Mouse (Mus musculus) v-Abl transformed pro-B cells (cell line): ENCODE results near the gene Terb2.

ENCODE experiments used
- in situ Hi-C, 2 experiments: fragments of 400-800 bp; cut with MboI; formaldehyde crosslinking; loops; one replicate each; pipeline ENCODE4 v1.15.1; 2025; ENCODE audit not compliant: unreplicated experiment in 2 of 2

Terb2 gene

DNA sequence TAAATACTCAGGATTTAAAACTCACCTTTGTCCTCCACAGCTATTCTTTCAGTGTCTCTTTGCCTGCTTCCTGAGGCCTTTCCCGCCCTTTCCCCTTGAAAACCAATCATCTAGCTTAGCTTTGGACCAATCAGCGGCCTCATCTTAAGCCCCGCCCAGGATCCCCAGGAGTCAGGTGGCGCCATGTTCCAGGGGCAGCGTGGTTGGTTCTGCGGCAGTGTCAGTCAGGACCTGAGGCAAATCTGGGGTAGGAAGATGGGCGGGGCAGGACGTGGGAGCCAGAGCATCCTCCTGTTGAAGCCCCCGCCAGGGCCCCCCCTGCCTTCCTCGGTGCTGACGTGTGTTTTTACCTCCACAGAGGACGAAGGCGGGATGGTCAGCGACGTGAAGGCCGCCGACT is at the start of gene Terb2, which contains the start of gene Patl2:
Terb2 (plus strand) TSS at position 167 of the 400 bp plus-strand sequence.
Patl2 (minus strand) TSS at position 84 of the 400 bp plus-strand sequence.
- in situ Hi-C loops = loop anchor here in 1 of 2 experiments (25.0 kb wide), 1 partner anchor 576 kb away; the partner anchor contains the start of gene Sqor

DNA sequence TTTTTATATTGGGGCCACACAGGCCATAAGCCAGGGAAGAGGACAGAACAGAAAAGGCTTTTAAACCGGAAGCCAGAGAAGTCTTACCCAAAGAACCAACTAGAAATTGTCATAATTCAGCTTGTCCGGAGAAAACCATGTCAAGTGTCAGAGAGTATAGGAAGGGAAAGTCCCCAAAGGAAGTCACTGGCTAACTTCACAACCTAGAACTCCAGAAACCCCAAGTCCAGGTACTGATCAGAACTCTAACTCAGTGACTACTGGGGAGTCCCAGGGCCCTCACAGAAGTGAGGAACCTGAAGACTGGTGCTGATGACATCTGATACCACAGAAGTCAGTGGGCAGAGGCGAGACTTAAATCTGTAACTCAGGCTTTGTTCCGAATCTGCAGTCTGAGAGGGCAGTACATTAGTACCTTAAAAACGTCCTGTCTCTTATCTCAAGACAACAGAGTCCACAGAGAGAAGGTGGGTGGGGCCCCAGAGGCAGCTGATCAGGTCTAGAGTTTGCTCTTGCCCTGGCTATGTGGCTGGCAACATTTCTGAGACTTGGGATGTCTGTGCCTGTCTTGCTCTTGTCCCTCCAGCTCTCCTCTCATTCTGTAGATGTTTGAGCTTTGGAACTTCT is 48.1 kb upstream of the Terb2 start:
- in situ Hi-C loops = no loop called here

DNA sequence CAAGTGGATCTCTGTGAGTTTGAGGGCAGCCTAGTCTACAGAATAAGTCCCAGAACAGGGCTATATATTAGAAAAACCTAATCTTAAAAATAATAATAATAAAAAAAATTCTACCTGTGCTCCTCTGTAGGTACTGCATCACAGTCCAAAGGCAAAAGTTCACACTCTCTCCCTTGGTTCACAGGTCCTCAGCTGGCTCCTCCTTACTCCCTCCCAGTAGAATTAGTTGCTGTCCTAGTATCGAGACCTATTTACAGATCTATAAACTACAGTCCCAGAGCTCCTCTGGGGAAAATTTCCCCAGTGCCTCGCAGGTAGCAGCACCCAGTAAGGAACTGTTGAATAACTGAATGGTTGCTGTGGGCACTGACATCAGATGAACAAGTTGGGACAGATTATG is 45.3 kb upstream of the Terb2 start:
- in situ Hi-C loops = no loop called here

GRCm38 (mm10) chr2:122141332-122141967 is 44.6 kb upstream of the Terb2 start:
- in situ Hi-C loops = no loop called here

- in situ Hi-C loops = no loop called here
Measured at GRCm38 (mm10) chr2:122143111-122143510, 43.0 kb upstream of the Terb2 start.

DNA sequence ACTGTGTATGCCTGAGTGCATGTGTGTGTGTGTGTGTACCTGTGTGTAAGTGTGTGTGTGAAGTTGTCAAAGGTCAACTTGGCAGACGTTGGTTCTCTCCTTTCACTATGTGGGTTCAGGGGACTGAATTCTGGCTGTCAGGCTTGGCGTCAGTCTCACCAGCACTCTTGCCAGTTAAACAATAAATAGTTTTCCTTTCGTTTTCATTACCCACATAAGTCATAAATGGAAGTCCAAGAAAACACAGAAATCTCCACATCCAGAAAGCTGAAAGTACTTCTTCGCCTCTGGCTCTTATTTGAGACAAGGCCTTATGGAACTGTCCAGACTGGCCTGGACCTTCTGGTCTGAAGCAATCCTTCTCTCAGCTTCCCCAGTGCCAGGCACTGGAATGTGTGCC is 40.3 kb upstream of the Terb2 start:
- in situ Hi-C loops = no loop called here

GRCm38 (mm10) chr2:122146687-122147086 is 39.4 kb upstream of the Terb2 start:
- in situ Hi-C loops = no loop called here

DNA sequence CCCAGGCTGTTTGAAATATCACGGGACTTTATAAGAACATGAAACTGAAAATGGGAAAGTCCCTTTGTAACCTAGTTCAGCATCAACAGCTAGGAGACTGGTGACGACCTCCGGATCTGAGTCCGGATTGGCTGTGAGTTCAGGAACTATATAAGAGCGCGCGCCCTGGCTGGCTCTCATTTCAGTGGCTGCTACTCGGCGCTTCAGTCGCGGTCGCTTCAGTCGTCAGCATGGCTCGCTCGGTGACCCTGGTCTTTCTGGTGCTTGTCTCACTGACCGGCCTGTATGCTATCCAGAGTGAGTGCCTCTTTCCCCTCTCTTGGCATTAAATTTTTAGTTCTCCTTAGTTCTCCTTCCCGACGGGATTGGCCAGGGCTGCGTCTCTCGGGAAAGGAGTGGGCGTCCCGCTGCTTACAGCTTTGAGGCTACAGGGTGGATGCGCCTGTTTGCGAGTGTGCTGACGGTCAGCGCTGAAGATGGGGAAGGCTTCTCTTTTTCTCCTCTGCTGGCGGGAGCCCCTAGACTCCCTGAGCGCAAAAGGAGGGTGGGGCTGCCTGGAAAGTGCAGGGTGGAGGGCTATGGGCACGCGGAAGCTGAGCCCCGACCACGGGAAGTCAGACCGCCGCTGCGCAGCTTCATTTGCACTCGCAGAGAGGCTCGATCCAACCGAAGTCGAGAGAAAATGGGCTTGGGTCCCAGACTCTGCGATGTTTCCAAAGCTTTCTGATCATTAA is 38.4 kb upstream of the Terb2 start, which contains the start of gene B2m:
B2m (plus strand) TSS at position 179 of the 734 bp plus-strand sequence.
- in situ Hi-C loops = no loop called here

GRCm38 (mm10) chr2:122148242-122148917 is 37.7 kb upstream of the Terb2 start:
- in situ Hi-C loops = no loop called here

- in situ Hi-C loops = no loop called here
Measured at GRCm38 (mm10) chr2:122149316-122149715, 36.8 kb upstream of the Terb2 start.

- in situ Hi-C loops = loop anchor here (5.0 kb wide), 1 partner anchor 32 kb away; the partner anchor contains the start of gene Spg11 (in 2 of the 2)
Measured at GRCm38 (mm10) chr2:122149716-122150115, 36.4 kb upstream of the Terb2 start.

DNA sequence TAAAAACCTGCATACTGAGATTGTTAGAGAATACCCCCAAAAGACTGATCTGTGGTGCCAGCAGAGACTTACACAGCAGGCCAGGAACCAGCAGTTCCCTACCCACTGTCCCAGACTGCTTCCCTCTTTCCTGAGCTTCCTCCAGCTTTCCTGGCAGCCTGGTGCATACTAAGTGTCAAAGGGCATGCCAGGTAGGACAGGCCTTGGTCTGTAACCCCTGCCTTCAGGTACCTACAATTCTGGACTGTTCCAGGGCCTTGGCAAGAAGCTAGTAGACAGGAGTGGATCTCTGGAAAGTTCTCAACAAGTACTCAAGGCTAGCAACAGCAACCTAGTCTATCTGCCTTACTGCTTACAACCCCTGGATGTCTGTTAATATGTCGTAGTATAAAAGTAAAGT is 34.9 kb upstream of the Terb2 start:
- in situ Hi-C loops = loop anchor here (5.0 kb wide), 1 partner anchor 34 kb away; the partner anchor contains the start of gene Spg11 (in 2 of the 2)

- in situ Hi-C loops = loop anchor here (5.0 kb wide), 1 partner anchor 36 kb away; the partner anchor contains the start of gene Spg11 (in 2 of the 2)
Measured at GRCm38 (mm10) chr2:122152850-122153249, 33.2 kb upstream of the Terb2 start.

DNA sequence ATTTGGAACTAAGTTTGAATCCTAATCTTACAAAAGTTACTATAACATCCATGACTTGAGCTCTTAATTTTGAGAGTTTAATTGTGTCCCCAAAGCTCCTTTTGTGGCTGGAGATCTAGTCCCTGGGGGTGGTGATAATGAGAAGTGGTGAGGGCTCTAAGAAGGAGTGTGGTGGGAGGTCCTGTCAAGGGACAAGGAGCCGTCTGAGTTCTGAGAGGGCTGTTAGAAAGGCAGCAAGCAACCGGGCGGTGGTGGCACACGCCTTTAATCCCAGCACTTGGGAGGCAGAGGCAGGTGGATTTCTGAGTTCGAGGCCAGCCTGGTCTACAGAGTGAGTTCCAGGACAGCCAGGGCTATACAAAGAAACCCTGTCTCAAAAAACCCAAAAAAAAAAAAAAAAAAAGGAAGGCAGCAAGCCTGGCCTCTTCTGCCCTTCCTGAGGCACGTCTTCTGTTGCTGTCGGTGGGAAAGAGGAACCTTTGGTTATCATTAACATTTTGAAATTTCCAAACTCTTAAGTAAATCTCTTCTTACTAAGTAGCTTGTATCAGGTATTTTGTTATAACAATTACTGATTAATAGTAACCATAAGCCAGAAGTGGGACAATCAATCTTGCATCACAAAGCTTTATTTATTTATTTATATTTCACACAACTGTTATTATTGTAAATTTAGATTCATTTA is 32.2 kb upstream of the Terb2 start:
- in situ Hi-C loops = loop anchor here (5.0 kb wide), 1 partner anchor 37 kb away; the partner anchor contains the start of gene Spg11 (in 2 of the 2)

GRCm38 (mm10) chr2:122154479-122154878 is 31.6 kb upstream of the Terb2 start:
- in situ Hi-C loops = loop anchor here (5.0 kb wide), 1 partner anchor 37 kb away; the partner anchor contains the start of gene Spg11 (in 2 of the 2)

DNA sequence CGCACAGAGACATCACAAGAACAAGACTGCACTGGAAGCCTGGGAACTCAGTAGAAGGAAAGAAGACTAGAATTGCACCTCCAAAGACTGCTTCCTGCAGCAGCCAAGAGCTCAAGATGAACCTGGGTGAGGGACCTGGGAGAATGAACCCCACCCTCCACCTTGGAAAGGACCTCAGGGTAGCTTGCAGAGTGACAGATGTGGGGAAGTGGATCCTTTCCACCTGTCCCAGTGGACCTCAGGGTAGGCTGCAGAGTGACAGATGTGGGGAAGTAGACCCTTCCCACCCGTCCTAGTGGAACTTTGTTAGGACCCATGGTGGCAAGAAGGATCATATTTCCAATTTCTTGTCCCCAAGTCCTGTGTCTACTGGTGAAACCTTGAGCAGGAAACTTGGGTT is 30.8 kb upstream of the Terb2 start:
- in situ Hi-C loops = no loop called here

DNA sequence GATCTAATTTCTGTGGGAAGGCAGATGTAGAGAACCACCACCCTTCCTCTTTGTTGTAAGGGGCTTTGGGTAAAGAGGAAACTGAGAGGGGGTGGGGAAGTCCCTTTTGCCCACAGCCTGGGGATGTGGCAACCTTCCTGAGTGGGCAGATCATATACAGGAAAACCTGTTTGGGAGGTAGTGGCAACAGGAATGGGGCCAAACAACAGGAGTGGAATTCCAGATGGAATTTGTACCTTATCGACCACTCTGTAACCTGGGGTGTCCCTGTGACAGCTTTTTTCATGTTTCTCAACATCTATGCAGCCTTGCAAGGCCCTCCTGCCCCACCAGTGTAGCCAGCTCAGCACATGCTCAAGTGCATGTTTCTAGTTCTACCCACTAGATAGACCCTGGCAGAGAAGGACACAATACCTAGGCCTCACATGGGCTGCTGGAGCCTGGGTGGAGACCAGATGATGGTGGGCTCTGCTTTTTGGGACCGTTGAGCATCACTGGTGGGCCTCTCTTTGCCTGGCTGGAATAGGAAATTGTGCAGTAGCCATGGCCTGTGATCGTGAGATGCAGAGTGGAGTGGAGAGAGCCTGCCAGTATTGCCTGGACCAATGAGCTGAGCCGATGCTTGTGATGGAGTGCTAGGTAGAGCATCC is 29.9 kb upstream of the Terb2 start:
- in situ Hi-C loops = no loop called here

DNA sequence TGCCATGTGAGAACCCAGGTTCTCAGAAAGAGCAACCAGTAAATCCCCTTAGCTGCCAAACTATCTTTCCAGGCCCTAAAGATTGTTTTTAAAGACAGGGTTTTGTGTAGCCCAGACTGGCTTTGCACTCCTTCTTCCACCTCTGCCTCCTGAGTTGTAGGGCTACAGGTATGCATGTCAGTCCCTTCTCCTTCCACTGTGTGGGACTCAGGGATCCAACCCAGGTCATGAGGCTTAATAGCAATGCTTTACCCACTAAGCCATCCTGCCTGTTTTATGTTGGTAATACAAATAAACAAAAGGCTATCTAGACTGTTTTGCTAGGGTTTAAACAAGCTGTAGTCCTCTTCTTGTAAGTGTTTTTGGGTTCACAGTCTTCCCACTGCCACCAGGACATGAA is 28.5 kb upstream of the Terb2 start:
- in situ Hi-C loops = no loop called here

GRCm38 (mm10) chr2:122158362-122158802 is 27.7 kb upstream of the Terb2 start:
- in situ Hi-C loops = no loop called here
